Mouse (Mus musculus) bone marrow, adult 2 months (tissue): Measurements from ENCODE around the gene Zfp652.
"Not testable (repeated sequence)": the region's sequence is repeated elsewhere in the genome, so short reads cannot be mapped to it uniquely, and the experiment has no call there.

ENCODE experiments used
- CTCF ChIP-seq: fragments of 200-500 bp; IDR thresholded peaks from 2 replicates; pipeline ENCODE4 v1.5.1; 2011; ENCODE audit warnings: low read length, control low read depth; ENCODE audit not compliant: control insufficient read depth, insufficient read depth
- POLR2A ChIP-seq: fragments of 200-500 bp; IDR thresholded peaks from 2 replicates; pipeline ENCODE4 v1.6.1; 2011; ENCODE audit warnings: low read depth, mild to moderate bottlenecking, control low read depth, low read length, borderline replicate concordance; ENCODE audit not compliant: control insufficient read depth

GRCm38 (mm10) chr11:95755137-95755536 is 42.7 kb downstream of the Zfp652 start:
- TF ChIP-seq CTCF, POLR2A: not testable (repeated sequence)
